Mouse (Mus musculus): Measurements from ENCODE around the gene Tmcc2. TPM values are rescaled to one million over a fixed set of nuclear protein-coding genes. Genes with fewer than 3 reads are reported as not detected.

The Tmcc2 gene
- total and polyA plus RNA-seq, 3 experiments: 0.14 to 0.34 TPM; not detected in 1

- TF ChIP-seq PAX5 (IDR thresholded peaks at IDR 0.05; ENCODE audit: low read length): no peak
These were observed 55.6 kb downstream of the Tmcc2 start (continued) for GRCm38 (mm10) chr1:132335378-132335965.

GRCm38 (mm10) chr1:132334178-132334801 is 56.8 kb downstream of the Tmcc2 start:
- no peaks in the 10 kb centered on the region for H3K9me3 ChIP-seq (replicated peaks; ENCODE audit: low read length)
- peaks cover 0 to 12% of the 10 kb centered on the region in 2 experiments; a peak in 2 of 4 replicates for H3K4me1 ChIP-seq (ENCODE audit: control insufficient read depth in 1 of 2, insufficient read depth in 2 of 2)
- H3K4me3 ChIP-seq (replicated peaks in 1 of 3; ENCODE audit: low read depth in 2 of 3, low read length in 2 of 3, poor library complexity in 1 of 3): no peak overlapping the region
- peaks cover 4% of the 10 kb centered on the region for H3K27me3 ChIP-seq (replicated peaks)
- H3K27ac ChIP-seq (ENCODE audit: insufficient read depth, low read depth): no peak overlapping the region
- H3K9ac ChIP-seq (ENCODE audit: insufficient read depth, low read depth): no peak overlapping the region
- H3K36me3 ChIP-seq (replicated peaks in 1 of 2; ENCODE audit: control insufficient read depth in 1 of 2, insufficient read depth in 1 of 2, low read length in 1 of 2): no peaks in the 10 kb centered on the region
- dilution Hi-C loops (cut with MboI; ENCODE audit: extremely low pct_ligation_motif_present, extremely low pct_unique_long_range_greater_than_20kb, low sequenced_read_pairs): no loop called here
- H3K4me2 ChIP-seq (ENCODE audit: insufficient read depth, low read depth, poor library complexity, severe bottlenecking): no peak overlapping the region
- no peaks in the 10 kb centered on the region for H3K79me2 ChIP-seq (replicated peaks; ENCODE audit: control insufficient read depth, extremely low read depth, insufficient read depth, poor library complexity, severe bottlenecking)
- in situ Hi-C loops (cut with MboI; ENCODE audit: low pct_ligation_motif_present, low pct_unique_long_range_greater_than_20kb, low sequenced_read_pairs): no loop called here
- TF ChIP-seq IRF4 (IDR thresholded peaks at IDR 0.05; ENCODE audit: low read depth, low read length) (no peak), EP300 (IDR thresholded peaks at IDR 0.05; ENCODE audit: low read length) (no peak), SMC3 (IDR thresholded peaks at IDR 0.05; ENCODE audit: low read depth, low read length) (no peak), NRF1 (IDR thresholded peaks at IDR 0.05; ENCODE audit: low read depth, low read length) (no peak), GABPA (IDR thresholded peaks at IDR 0.05; ENCODE audit: insufficient replicate concordance, low read depth, low read length) (no peak), MXI1 (IDR thresholded peaks at IDR 0.05; ENCODE audit: low read depth, low read length) (no peak), NELFE (IDR thresholded peaks at IDR 0.05; ENCODE audit: low read depth, low read length) (no peak), ZC3H11A (IDR thresholded peaks at IDR 0.05; ENCODE audit: low read depth, low read length) (no peak), MAX (IDR thresholded peaks at IDR 0.05; ENCODE audit: low read length) (no peak), HCFC1 (IDR thresholded peaks at IDR 0.05; ENCODE audit: low read depth, low read length) (no peak), ETS1 (conservative IDR thresholded peaks at IDR 0.05; ENCODE audit: low read depth, low read length) (no peak), RCOR1 (conservative IDR thresholded peaks at IDR 0.05; ENCODE audit: low read depth, low read length) (no peak), PAX5 (IDR thresholded peaks at IDR 0.05; ENCODE audit: low read length) (no peak)
- no peak for DNase-seq (ENCODE audit: extremely low read depth)

GRCm38 (mm10) chr1:132333675-132334141 is 57.4 kb downstream of the Tmcc2 start:
- dilution Hi-C loops (cut with MboI; ENCODE audit: extremely low pct_ligation_motif_present, extremely low pct_unique_long_range_greater_than_20kb, low sequenced_read_pairs): no loop called here
- no peak overlapping the region for H3K4me2 ChIP-seq (ENCODE audit: insufficient read depth, low read depth, poor library complexity, severe bottlenecking)
- no peak for DNase-seq (ENCODE audit: extremely low read depth)

More at GRCm38 (mm10) chr1:132333675-132334141, 57.4 kb downstream of the Tmcc2 start:
- no peaks in the 10 kb centered on the region for H3K79me2 ChIP-seq (replicated peaks; ENCODE audit: control insufficient read depth, extremely low read depth, insufficient read depth, poor library complexity, severe bottlenecking)
- H3K27ac ChIP-seq (ENCODE audit: insufficient read depth, low read depth): no peak overlapping the region
- peaks cover 0 to 12% of the 10 kb centered on the region in 2 experiments; a peak in 2 of 4 replicates for H3K4me1 ChIP-seq (ENCODE audit: control insufficient read depth in 1 of 2, insufficient read depth in 2 of 2)
- TF ChIP-seq NRF1 (IDR thresholded peaks at IDR 0.05; ENCODE audit: low read depth, low read length) (no peak), JUND (conservative IDR thresholded peaks at IDR 0.05; ENCODE audit: low read depth, low read length) (no peak), ZMIZ1 (IDR thresholded peaks at IDR 0.05; ENCODE audit: low read depth, low read length) (no peak), USF2 (conservative IDR thresholded peaks at IDR 0.05; ENCODE audit: low read depth, low read length) (no peak), SIN3A (IDR thresholded peaks at IDR 0.05; ENCODE audit: low read length) (no peak), EP300 (IDR thresholded peaks at IDR 0.05; ENCODE audit: low read length) (no peak), E2F4 (IDR thresholded peaks at IDR 0.05; ENCODE audit: insufficient replicate concordance, low read depth, low read length) (no peak)
- H3K27me3 ChIP-seq (replicated peaks): peaks cover 4% of the 10 kb centered on the region
- in situ Hi-C loops (cut with MboI; ENCODE audit: low pct_ligation_motif_present, low pct_unique_long_range_greater_than_20kb, low sequenced_read_pairs): no loop called here
- H3K9ac ChIP-seq (ENCODE audit: insufficient read depth, low read depth): no peak overlapping the region
- H3K4me3 ChIP-seq (replicated peaks in 1 of 3; ENCODE audit: low read depth in 2 of 3, low read length in 2 of 3, poor library complexity in 1 of 3): no peak overlapping the region
- H3K9me3 ChIP-seq (replicated peaks; ENCODE audit: low read length): no peaks in the 10 kb centered on the region
- H3K36me3 ChIP-seq (replicated peaks in 1 of 2; ENCODE audit: control insufficient read depth in 1 of 2, insufficient read depth in 1 of 2, low read length in 1 of 2): no peaks in the 10 kb centered on the region

All from CH12.LX (cell line).